Mouse (Mus musculus) WW6 (cell line): ENCODE measurements at regions not wholly inside any gene's neighbourhood (a gene's known extent, or its start where the extent isn't known, plus 50 kb on each side); places are given as distances from the start of the nearest gene placed in this dataset.
"Not testable (repeated sequence)": the region's sequence is repeated elsewhere in the genome, so short reads cannot be mapped to it uniquely, and the experiment has no call there.

Source experiments
- DNase-seq: peaks from one replicate; pipeline ENCODE4 v3.0.0-alpha.2; 2013; ENCODE audit warnings: low read depth, low spot score

GRCm38 (mm10) chr1:194565574-194565973 lies 52.4 kb upstream of the Plxna2 start:
- DNase-seq: no peak

DNA sequence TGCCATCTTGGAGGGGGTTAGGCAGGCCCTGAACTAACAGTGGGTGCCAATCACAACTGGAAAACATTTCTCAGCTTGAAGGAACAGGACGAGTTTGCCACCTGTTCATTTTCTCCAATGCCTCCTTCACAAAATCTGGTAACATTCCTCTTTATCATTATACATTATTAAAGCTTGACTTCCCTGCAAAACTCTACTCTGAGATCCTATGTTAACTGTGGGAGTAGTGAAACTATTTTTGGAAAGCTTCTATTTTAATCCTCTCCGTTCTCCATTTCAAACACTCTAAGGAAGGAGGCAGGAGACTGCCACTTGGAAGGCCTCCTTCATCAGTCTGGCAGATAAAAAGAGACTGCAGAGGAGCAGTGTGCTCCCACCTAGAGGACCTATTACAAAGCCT lies 54.1 kb upstream of the Plxna2 start:
- DNase-seq: no peak

GRCm38 (mm10) chr1:194561098-194561497 lies 56.9 kb upstream of the Plxna2 start:
- no peak for DNase-seq

DNA sequence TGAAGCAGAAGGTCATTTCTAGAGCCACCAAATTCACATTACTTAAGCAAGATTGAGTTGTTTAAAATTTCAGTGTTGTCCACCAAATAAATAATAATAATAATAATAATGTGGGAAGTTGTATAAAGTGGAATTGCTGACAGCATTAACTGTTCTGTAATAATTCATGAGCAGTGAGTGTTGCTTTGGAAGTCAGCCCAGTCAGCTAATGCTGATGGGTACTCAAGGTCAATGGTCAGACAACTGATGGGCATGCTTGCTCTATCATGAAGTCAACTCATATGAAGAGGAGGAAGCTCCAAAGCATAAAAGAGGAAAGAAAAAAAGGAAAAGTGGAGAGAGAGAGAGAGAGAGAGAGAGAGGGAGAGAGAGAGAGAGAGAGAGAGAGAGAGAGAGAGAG lies 69.4 kb upstream of the Plxna2 start:
- no peak for DNase-seq

GRCm38 (mm10) chr1:194548243-194548642 lies 69.8 kb upstream of the Plxna2 start:
- DNase-seq: no peak

- DNase-seq: no peak
Measured at GRCm38 (mm10) chr1:194540923-194541322, 77.1 kb upstream of the Plxna2 start.

DNA sequence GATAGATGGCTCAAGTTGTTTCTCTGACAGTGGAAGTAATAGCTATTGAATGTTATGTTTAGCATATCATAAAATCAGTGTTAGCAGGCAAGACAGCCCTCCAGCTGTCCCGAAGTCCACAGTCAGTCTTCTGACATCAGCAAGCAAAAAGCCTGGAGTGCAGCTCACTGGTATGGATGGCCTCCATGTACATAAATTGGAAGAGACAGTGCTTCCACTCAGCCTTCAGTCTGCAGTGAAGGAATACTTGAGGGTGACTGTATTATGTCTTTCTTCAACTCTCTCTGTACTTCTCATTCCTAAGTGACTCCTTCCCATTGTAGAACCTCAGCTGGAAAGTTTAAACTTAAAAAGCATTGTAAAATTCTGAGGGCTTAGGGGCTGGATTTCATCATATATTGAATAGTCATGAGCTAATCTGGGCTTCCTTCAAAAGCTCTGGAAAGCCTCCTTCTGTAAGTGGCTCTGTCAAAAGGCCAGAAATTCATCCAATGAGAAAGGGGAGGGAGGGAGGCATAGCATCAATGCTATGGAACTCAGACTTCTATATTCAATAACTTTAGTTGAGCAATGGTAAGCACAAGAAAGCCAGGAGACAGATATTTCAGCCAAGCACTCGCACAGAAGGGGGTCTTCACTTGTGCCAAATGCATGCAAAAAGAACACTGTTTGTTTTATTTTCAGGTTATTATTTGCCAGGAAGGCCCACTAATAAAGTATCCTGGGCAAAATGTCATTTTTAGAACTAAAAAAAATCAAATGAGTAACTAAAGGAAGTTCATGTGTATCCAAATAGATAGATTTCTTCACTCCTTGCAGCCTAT lies 90.5 kb upstream of the Plxna2 start:
- no peak for DNase-seq

DNA sequence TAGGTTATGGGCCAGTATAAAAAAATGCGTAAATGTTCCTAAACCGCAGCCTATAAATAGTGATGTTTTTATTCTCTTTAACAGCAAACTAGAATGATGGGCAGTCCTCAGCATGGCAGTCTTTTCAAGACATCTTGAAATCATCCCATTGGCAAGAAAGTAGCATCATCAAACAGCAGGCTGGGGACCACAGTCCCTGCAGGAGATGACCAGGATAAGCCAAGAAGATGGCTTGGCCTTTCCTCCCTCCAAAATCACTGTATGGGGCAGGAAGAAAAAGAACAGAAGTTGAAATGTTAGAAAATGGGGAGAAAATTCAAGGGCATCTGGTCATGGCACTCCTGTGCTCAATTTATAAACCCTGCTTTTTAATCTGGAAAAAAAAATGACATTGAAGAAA lies 93.0 kb upstream of the Plxna2 start:
- DNase-seq: no peak

DNA sequence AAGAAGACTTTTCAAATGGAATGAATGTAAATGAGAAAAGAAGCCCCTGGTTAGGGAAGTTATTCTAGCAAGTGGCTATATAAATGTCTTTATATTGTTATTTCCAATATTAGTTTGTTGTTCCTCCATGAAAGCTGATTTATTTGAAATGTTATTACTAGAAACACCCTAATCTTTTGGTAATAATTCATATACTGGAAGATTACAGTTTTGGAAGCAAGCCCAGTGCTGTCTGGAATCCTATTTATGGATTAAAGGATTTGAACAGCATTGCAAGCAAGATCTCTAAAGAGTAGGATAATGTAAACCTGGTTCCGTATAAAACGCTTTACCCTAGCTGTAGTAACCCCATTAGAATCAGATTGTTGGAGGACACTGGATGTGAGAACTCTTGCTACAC lies 96.8 kb upstream of the Plxna2 start:
- DNase-seq: no peak

GRCm38 (mm10) chr1:194519509-194520220 lies 98.4 kb upstream of the Plxna2 start:
- DNase-seq: no peak

DNA sequence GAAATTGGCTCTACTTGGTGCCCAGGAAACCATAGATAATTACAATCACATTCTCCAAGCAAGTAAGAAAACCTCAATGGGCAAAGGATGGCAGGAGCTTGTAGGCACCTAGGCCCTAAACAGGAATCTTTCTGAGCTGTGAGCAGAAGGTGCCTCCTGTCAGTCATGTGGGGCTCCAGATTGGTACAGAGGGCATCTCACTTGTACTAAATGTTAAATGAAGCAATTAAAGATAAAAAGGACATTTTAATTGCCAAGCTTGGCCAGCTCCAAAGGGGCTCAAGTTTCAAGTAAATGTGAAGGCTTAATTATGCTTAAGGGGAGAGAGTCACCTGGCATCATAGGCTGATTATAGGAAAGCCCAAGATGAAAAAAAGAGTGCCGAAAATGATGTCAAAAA lies 101.9 kb upstream of the Plxna2 start:
- no peak for DNase-seq

GRCm38 (mm10) chr1:194508314-194508713 lies 109.7 kb upstream of the Plxna2 start:
- no peak for DNase-seq

DNA sequence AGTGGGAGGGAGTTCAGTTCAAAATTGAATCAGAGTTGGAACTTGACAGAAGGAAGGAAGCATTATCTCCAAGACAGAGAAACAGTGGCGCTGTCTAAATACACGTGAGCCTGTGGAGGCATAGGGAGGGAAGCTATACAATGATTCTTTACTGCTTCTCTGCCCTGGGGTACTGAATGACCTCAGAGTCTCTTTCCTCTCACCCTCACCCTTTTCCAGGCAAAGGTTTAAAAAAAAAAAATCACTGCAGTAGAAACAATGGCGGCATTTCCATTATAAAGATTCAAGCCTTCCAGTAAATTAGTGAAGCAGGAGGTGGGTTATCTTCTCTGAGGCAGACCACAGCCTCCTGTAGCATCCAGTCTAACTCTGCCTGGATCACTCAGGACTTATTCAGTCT lies 112.2 kb upstream of the Plxna2 start:
- peak; percentile 16 for DNase-seq

GRCm38 (mm10) chr1:194504207-194504606 lies 113.8 kb upstream of the Plxna2 start:
- no peak for DNase-seq

DNA sequence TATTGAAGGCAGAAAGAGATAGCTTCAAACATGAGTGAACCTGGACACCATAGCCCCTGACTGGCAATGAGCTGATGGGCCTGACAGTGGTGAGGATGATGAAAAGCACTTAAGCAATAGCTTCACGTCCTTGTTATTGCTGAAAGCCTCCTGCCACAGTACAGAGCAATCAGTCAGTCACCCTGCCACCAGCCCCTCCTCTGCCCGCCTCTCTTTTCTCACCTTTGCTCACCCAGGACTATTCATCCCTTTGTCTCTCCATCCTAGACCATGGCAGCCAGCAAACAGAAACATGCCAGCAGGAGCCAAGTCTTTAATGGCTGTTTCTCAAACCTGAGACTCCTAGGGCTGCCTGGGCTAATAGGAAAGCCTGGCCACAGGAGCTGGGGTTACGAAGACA lies 114.5 kb upstream of the Plxna2 start:
- no peak for DNase-seq

GRCm38 (mm10) chr1:194496424-194496823 lies 121.6 kb upstream of the Plxna2 start:
- no peak for DNase-seq

DNA sequence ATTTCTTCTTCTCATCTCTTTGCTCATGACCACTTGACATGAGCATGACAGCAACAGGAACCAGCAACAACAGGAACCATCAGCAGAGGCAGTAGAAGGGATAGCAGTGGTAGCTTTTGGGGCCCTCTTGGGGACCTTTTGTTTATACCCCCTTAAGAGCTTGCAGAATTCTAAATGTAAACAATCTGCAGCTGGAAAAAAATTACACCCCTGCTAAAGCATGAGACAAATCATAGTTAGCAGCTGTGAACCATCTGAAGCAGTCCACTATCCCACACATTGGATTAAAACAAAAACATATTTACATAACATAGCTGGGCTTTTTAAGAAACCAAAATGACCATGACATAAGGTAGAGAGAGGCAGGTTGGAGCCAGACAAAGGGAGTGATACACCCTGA lies 126.9 kb upstream of the Plxna2 start:
- no peak for DNase-seq

GRCm38 (mm10) chr1:194488126-194488525 lies 129.9 kb upstream of the Plxna2 start:
- no peak for DNase-seq

DNA sequence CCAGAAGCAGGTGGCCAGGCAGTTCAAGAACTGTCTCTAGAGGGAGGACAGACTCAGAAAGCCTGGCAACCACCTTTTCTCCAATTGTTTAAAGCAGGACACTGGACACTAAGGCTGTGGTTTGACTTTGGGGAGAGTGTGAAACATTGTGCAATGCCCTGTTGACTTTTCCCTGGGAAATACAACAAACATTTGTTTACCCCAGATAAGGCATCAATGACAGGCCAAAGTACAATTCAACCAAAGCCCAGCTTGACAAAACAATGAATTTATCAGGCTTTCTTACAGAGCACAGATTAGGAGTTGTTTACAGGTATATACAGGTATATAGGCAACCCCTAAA lies 135.3 kb upstream of the Plxna2 start:
- DNase-seq: no peak

GRCm38 (mm10) chr1:194482001-194482716 lies 135.9 kb upstream of the Plxna2 start:
- DNase-seq: no peak

DNA sequence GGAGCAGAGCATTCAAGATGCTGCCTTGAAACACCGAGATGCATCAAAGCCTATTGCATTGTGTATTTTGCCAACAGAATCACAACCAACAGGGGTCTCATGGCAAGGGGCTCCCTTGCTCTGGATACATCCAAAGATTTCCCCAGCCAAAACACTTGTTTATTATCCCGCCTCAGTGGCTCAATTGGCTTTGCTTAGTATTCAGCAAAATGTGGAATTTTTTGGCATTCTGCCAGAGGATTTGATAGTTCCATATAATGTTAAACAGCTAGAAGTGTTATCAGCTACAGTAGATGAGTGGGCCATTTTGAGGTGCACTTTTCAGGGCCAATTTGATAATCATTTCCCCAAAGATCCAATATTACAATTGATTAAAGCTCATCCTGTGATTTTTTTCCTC lies 146.7 kb upstream of the Plxna2 start:
- not testable (repeated sequence) for DNase-seq

DNA sequence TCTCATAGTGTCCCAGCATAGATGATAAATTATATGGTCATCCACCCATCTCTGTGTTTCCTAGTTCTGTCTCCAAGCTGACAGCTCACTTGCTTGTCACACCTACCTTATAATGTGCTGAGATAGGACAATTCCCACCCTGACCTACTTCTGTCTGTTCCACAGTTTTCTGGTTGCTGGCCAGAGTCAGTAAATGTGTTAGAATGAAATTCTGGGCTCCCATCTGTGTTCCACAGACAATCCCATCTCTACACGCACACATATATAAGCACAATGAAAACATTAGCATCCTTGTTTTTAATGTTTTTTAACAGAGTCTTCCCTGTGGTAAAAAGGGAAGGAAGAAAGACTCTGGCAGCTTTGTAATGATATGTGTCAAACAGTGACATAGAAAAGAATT lies 165.5 kb upstream of the Plxna2 start:
- DNase-seq: no peak

DNA sequence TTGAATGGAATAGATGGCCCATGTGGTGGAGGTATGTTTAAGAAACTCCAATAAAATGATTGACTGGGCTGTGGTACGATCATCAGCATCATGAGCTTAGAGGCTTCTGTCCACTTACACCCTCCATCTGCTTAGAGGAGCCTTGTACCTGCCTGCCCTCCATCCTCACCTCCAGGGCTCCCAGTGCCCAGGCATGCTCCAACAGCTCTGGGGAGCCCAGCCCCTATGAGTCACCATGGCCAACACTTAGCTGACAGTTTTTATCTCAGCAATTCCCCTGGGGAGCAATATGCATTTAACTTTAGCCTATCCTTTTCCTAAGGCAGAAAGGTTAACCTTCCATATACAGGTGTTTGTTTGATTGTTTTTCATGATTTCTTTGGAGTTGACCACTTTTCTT lies 174.3 kb upstream of the Plxna2 start:
- DNase-seq: no peak
